Mouse (Mus musculus): ENCODE measurements around the gene Safb. TPM values are rescaled to one million over a fixed set of nuclear protein-coding genes. Genes with fewer than 3 reads are reported as not detected.

Gene Safb
- polyA plus RNA-seq, 1 experiment, result 144 TPM

- DNase-seq (ENCODE audit: extremely low spot score in 1 of 2, low spot score in 1 of 2), result no peak
Measured at GRCm38 (mm10) chr17:56559386-56559785, 25.2 kb upstream of the Safb start.

GRCm38 (mm10) chr17:56560131-56560530 lies 24.5 kb upstream of the Safb start:
- no peak for DNase-seq (ENCODE audit: extremely low spot score in 1 of 2, low spot score in 1 of 2)

- DNase-seq (ENCODE audit: extremely low spot score in 1 of 2, low spot score in 1 of 2), result no peak
Measured at GRCm38 (mm10) chr17:56561866-56562265, 22.8 kb upstream of the Safb start.

GRCm38 (mm10) chr17:56566293-56566692 lies 18.3 kb upstream of the Safb start:
- no peak for DNase-seq (ENCODE audit: extremely low spot score in 1 of 2, low spot score in 1 of 2)

- no peak for DNase-seq (ENCODE audit: extremely low spot score in 1 of 2, low spot score in 1 of 2)
Measured at GRCm38 (mm10) chr17:56566918-56567317, 17.7 kb upstream of the Safb start.

- no peak for DNase-seq (ENCODE audit: extremely low spot score in 1 of 2, low spot score in 1 of 2)
Measured at GRCm38 (mm10) chr17:56567370-56567769, 17.3 kb upstream of the Safb start.

- no peak for DNase-seq (ENCODE audit: extremely low spot score in 1 of 2, low spot score in 1 of 2)
Measured at GRCm38 (mm10) chr17:56570287-56570686, 14.3 kb upstream of the Safb start.

- DNase-seq (ENCODE audit: extremely low spot score in 1 of 2, low spot score in 1 of 2), result no peak
Measured at GRCm38 (mm10) chr17:56572154-56572553, 12.5 kb upstream of the Safb start.

GRCm38 (mm10) chr17:56572939-56573338 lies 11.7 kb upstream of the Safb start:
- DNase-seq (ENCODE audit: extremely low spot score in 1 of 2, low spot score in 1 of 2), result no peak

GRCm38 (mm10) chr17:56583071-56583470 lies 1.6 kb upstream of the Safb start:
- no peak for DNase-seq (ENCODE audit: extremely low spot score in 1 of 2, low spot score in 1 of 2)

- peak in 1 of 2 experiments; percentile 37 for DNase-seq (ENCODE audit: extremely low spot score in 1 of 2, low spot score in 1 of 2)
Measured at GRCm38 (mm10) chr17:56583611-56584256, 891 bp upstream of the Safb start.

- DNase-seq (ENCODE audit: extremely low spot score in 1 of 2, low spot score in 1 of 2), result peak in 1 of 2 experiments; percentile 42
Measured at GRCm38 (mm10) chr17:56585171-56585821, 671 bp downstream of the Safb start.

GRCm38 (mm10) chr17:56587773-56588172 lies 3.1 kb downstream of the Safb start:
- DNase-seq (ENCODE audit: extremely low spot score in 1 of 2, low spot score in 1 of 2), result no peak

GRCm38 (mm10) chr17:56588921-56589320 lies 4.3 kb downstream of the Safb start:
- no peak for DNase-seq (ENCODE audit: extremely low spot score in 1 of 2, low spot score in 1 of 2)

GRCm38 (mm10) chr17:56592553-56592952 lies 7.9 kb downstream of the Safb start:
- no peak for DNase-seq (ENCODE audit: extremely low spot score in 1 of 2, low spot score in 1 of 2)

GRCm38 (mm10) chr17:56593527-56594271 lies 9.1 kb downstream of the Safb start:
- DNase-seq (ENCODE audit: extremely low spot score in 1 of 2, low spot score in 1 of 2), result no peak

GRCm38 (mm10) chr17:56603186-56604069 lies 18.8 kb downstream of the Safb start:
- no peak for DNase-seq (ENCODE audit: extremely low spot score in 1 of 2, low spot score in 1 of 2)

GRCm38 (mm10) chr17:56604070-56604380 lies 19.4 kb downstream of the Safb start:
- DNase-seq (ENCODE audit: extremely low spot score in 1 of 2, low spot score in 1 of 2), result no peak

GRCm38 (mm10) chr17:56604422-56604821 lies 19.8 kb downstream of the Safb start:
- no peak for DNase-seq (ENCODE audit: extremely low spot score in 1 of 2, low spot score in 1 of 2)

GRCm38 (mm10) chr17:56605431-56605830 lies 20.8 kb downstream of the Safb start:
- no peak for DNase-seq (ENCODE audit: extremely low spot score in 1 of 2, low spot score in 1 of 2)

GRCm38 (mm10) chr17:56607521-56608062 lies 23.0 kb downstream of the Safb start:
- DNase-seq (ENCODE audit: extremely low spot score in 1 of 2, low spot score in 1 of 2), result no peak
